Mouse (Mus musculus): ENCODE data around the gene Mtrr.

DNA sequence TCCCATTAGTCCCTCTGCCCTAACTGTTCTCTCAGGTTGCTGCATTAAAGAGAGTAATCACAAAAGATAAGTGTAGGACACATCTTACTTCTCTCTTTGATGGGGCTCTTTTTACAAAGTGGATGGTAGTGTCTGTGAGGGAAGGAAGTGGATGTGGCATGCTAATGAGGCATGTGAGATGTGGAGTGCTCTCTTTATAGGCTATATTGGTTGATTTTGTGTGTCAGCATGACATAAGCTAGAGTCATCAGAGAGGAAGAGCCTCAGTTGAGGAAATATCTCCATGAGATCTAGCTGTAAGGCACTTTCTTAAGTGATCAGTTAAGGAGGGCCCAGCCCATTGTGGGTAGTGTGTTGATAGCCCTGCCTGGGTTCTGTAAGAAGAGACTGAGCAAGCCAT, 6.4 kb upstream of the Mtrr start:
- TF ChIP-seq CTCF (IDR thresholded peaks at IDR 0.05; ENCODE audit: control insufficient read depth, insufficient read depth, low read length) (no peak), POLR2A (IDR thresholded peaks at IDR 0.05; ENCODE audit: borderline replicate concordance, control insufficient read depth, low read depth, low read length) (no peak)

Data from bone marrow, adult 2 months (tissue).